Mouse (Mus musculus): Measurements from ENCODE around the gene Ogfod1. TPM values are rescaled to one million over a fixed set of nuclear protein-coding genes. Genes with fewer than 3 reads are reported as not detected.

The Ogfod1 gene
- polyA plus RNA-seq, 1 experiment from 2014 or later: 16.3 TPM

DNA sequence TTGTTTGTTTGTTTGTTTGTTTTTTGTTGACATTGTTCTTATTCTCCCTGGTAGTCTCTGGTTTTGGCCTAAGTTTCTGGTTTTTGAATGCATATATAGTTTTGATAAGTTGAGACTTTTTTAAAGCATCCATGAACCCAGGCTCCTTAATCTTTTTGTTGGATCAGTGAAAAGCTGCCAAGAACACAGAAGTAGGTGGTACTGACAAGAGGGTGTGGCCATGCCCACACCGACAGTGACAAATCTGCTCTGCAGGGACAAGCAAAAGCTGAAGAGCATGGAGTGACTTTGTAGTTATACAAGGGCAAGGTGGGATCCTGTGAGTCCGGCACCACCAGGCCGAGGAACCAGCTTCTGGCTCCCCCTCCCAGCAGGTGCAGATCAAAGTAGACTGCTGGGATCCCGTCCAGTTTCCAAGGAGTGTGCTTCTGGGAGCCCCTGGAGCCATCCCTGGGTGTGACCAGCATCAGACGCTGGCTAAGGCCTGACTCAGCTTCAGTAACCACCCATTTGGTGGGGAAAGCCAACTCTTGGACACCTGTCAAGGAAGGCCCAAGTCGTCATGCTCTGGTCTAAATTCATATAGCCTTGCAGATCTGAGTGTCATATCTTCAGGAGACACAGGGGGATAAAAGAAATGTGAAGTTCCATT, 73.7 kb downstream of the Ogfod1 start:
- WGBS: 69% methylated on average over 6 of the region's 6 CpGs
- H3K36me3 ChIP-seq (ENCODE audit: control insufficient read depth, insufficient read depth, low read length): no peaks in the 10 kb centered on the region
- no peak overlapping the region for H3K4me2 ChIP-seq (ENCODE audit: low read length)
- H3K9ac ChIP-seq (replicated peaks; ENCODE audit: low read length): no peak overlapping the region
- H3K27ac ChIP-seq (replicated peaks; ENCODE audit: low read depth, low read length): no peak overlapping the region
- no peak overlapping the region for H3K4me3 ChIP-seq (replicated peaks; ENCODE audit: low read depth, low read length)
- DNase-seq: no peak
- H3K4me1 ChIP-seq (ENCODE audit: control insufficient read depth, insufficient read depth, low read length): no peaks in the 10 kb centered on the region
- ATAC-seq (ENCODE audit: low FRiP score, low TSS enrichment): no peak
- no peaks in the 10 kb centered on the region for H3K9me3 ChIP-seq (ENCODE audit: control insufficient read depth, low read length)
- H3K27me3 ChIP-seq (ENCODE audit: control insufficient read depth, insufficient read depth, low read length): no peaks in the 10 kb centered on the region

DNA sequence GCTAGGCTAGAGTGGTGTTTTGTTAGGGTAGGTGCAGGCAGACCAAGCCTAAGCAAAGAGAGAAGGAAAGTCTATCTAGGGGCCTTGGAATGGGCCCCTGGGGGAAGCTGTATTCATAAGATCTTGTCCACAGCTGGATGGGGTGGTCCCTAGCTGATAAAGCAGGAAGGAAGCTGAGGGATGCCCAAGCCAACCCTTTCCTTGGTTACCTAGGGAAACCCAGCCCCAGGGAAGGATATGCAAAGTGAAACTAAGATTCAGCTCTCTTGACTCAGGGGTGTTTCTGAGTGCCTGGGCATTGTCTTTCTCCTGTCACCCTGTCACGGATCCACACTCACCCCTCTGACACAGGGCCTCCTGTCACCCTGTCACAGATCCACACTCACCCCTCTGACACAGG, 76.4 kb downstream of the Ogfod1 start:
- ATAC-seq (ENCODE audit: low FRiP score, low TSS enrichment): no peak
- Histone ChIP-seq H3K9me3 (ENCODE audit: control insufficient read depth, low read length) (no peaks in the 10 kb centered on the region), H3K4me3 (replicated peaks; ENCODE audit: low read depth, low read length) (no peak overlapping the region), H3K36me3 (ENCODE audit: control insufficient read depth, insufficient read depth, low read length) (no peaks in the 10 kb centered on the region), H3K4me1 (ENCODE audit: control insufficient read depth, insufficient read depth, low read length) (peaks cover 3% of the 10 kb centered on the region), H3K27ac (replicated peaks; ENCODE audit: low read depth, low read length) (no peak overlapping the region), H3K27me3 (ENCODE audit: control insufficient read depth, insufficient read depth, low read length) (no peaks in the 10 kb centered on the region), H3K9ac (replicated peaks; ENCODE audit: low read length) (no peak overlapping the region), H3K4me2 (ENCODE audit: low read length) (no peak overlapping the region)
- WGBS: 42% methylated on average over 1 of the region's 1 CpGs
- no peak for DNase-seq

DNA sequence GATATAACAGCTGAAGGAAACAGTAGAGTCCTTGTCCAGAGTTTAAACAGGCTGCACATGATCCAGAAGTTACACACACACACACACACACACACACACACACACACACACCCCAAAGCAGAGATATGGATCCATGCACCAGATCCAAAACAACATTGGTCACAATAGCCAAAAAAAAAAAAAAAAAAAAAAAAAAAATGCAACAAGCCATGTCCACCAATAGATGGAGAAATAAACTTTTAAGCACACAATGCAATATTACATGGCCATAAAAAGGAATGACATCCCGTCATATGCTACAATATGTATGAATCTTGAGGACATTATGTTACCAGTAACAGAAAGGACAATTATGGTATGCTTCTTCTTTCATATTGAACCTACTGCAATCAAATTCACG, 77.0 kb downstream of the Ogfod1 start:
- H3K27ac ChIP-seq (replicated peaks; ENCODE audit: low read depth, low read length): no peak overlapping the region
- no peak overlapping the region for H3K4me2 ChIP-seq (ENCODE audit: low read length)
- peaks cover 9% of the 10 kb centered on the region for H3K4me1 ChIP-seq (ENCODE audit: control insufficient read depth, insufficient read depth, low read length)
- WGBS: 84% methylated on average over 2 of the region's 2 CpGs
- no peaks in the 10 kb centered on the region for H3K9me3 ChIP-seq (ENCODE audit: control insufficient read depth, low read length)
- DNase-seq (no peak), ATAC-seq (ENCODE audit: low FRiP score, low TSS enrichment) (no peak)
- no peaks in the 10 kb centered on the region for H3K27me3 ChIP-seq (ENCODE audit: control insufficient read depth, insufficient read depth, low read length)
- no peak overlapping the region for H3K9ac ChIP-seq (replicated peaks; ENCODE audit: low read length)
- no peak overlapping the region for H3K4me3 ChIP-seq (replicated peaks; ENCODE audit: low read depth, low read length)
- H3K36me3 ChIP-seq (ENCODE audit: control insufficient read depth, insufficient read depth, low read length): no peaks in the 10 kb centered on the region

Other genes with a start within 250 kb of the Ogfod1 start
- 179 and 213 TPM in 2 replicates for gene Gnao1, start 227.2 kb upstream of the Ogfod1 start, polyA plus RNA-seq (2014; fragmentation: Nextera tagmentation; extraction: Ambion mirVana)
- 65.0 and 81.6 TPM in 2 replicates for gene Amfr, start 24.4 kb upstream of the Ogfod1 start, polyA plus RNA-seq (2014; fragmentation: Nextera tagmentation; extraction: Ambion mirVana)
- 99.1 and 120 TPM in 2 replicates for gene Nudt21, start 167 bp upstream of the Ogfod1 start, polyA plus RNA-seq (2014; fragmentation: Nextera tagmentation; extraction: Ambion mirVana)
- gene Bbs2, start 61.7 kb downstream of the Ogfod1 start, polyA plus RNA-seq (2014; fragmentation: Nextera tagmentation; extraction: Ambion mirVana): 22.3 and 24.3 TPM in 2 replicates
- not detected in 2 replicates for gene Mt4, start 100.0 kb downstream of the Ogfod1 start, polyA plus RNA-seq (2014; fragmentation: Nextera tagmentation; extraction: Ambion mirVana)
- 137 and 212 TPM in 2 replicates for gene Mt3, start 115.4 kb downstream of the Ogfod1 start, polyA plus RNA-seq (2014; fragmentation: Nextera tagmentation; extraction: Ambion mirVana)
- 7.9 and 9.3 TPM in 2 replicates for gene Mt2, start 135.5 kb downstream of the Ogfod1 start, polyA plus RNA-seq (2014; fragmentation: Nextera tagmentation; extraction: Ambion mirVana)
- gene Mt1, start 141.9 kb downstream of the Ogfod1 start, polyA plus RNA-seq (2014; fragmentation: Nextera tagmentation; extraction: Ambion mirVana): 34.9 and 38.4 TPM in 2 replicates
- 58.5 and 75.4 TPM in 2 replicates for gene Nup93, start 177.4 kb downstream of the Ogfod1 start, polyA plus RNA-seq (2014; fragmentation: Nextera tagmentation; extraction: Ambion mirVana)